Comparison of ENCODE assay signal across 8 mouse cellular contexts in the genomic region with DNA sequence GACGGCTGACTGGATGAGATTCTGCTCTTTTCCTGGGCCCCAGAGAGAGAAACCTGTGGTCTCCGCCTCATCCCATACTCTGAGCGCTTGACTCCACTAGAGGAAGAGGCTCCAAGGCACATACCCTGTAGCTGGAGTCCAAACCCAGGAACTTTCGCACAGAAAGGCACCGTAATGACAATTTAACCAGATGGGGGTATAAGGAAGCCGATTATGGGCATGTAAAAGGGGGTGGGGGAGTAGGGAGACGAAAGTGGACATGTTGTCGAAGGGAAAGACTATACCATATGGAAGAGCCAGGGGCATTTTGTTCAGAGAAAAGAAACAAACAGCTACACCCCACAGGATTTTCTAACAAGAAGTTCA. TPM values are rescaled to one million over a fixed set of nuclear protein-coding genes. Genes with fewer than 3 reads are reported as not detected.
A peak's percentile ranks its signal among the peaks of the same experiment; 100 is the strongest.
DNase-seq lines count a peak whose midpoint lies in the region; ATAC-seq lines count a peak whose summit lies in the region.

No protein-coding gene starts in this region.

- ATAC-seq in cerebellum, adult (ENCODE audit: insufficient number of reproducible peaks, low FRiP score, low TSS enrichment), result peak; percentile 21; the same call in 1 of the 2 replicates
- no peak for ATAC-seq in neural tube, embryonic 11.5 days (ENCODE audit: insufficient read depth, low FRiP score, low TSS enrichment)
- ATAC-seq in limb, embryonic 12.5 days (ENCODE audit: insufficient number of reproducible peaks, insufficient read depth, low FRiP score, low TSS enrichment, low read depth), result no peak
- no peak for ATAC-seq in stomach, embryonic 14.5 days (ENCODE audit: insufficient number of reproducible peaks, insufficient read depth, low FRiP score, low read depth)

- peak overlapping the region; percentile 71 for H3K9ac ChIP-seq in neural tube, embryonic 11.5 days (ENCODE audit: low read length)
- peak overlapping the region; percentile 83 for H3K9ac ChIP-seq in limb, embryonic 12.5 days (replicated peaks)
- peak overlapping the region; percentile 65 for H3K9ac ChIP-seq in stomach, embryonic 14.5 days (replicated peaks; ENCODE audit: low read depth, low read length)

- H3K4me1 ChIP-seq in neural tube, embryonic 11.5 days (ENCODE audit: control insufficient read depth, insufficient read depth, low read length), result no peaks in the 10 kb centered on the region
- peaks cover 10% of the 10 kb centered on the region for H3K4me1 ChIP-seq in limb, embryonic 12.5 days (replicated peaks)
- H3K4me1 ChIP-seq in stomach, embryonic 14.5 days (ENCODE audit: control insufficient read depth, insufficient read depth, low read length), result 0 out of 2 replicates have a peak, but pooled peaks cover 6% of the 10 kb centered on the region

- H3K36me3 ChIP-seq in neural tube, embryonic 11.5 days (ENCODE audit: control insufficient read depth, insufficient read depth, low read length), result no peaks in the 10 kb centered on the region
- H3K36me3 ChIP-seq in limb, embryonic 12.5 days, result no peaks in the 10 kb centered on the region
- H3K36me3 ChIP-seq in stomach, embryonic 14.5 days (ENCODE audit: control insufficient read depth, insufficient read depth, low read length), result no peaks in the 10 kb centered on the region

- peak overlapping the region; percentile 76 for H3K4me3 ChIP-seq in neural tube, embryonic 11.5 days (ENCODE audit: low read depth, low read length)
- H3K4me3 ChIP-seq in limb, embryonic 12.5 days (replicated peaks), result peak overlapping the region; percentile 80
- H3K4me3 ChIP-seq in stomach, embryonic 14.5 days (ENCODE audit: low read depth, low read length), result peak overlapping the region; percentile 67

- WGBS in neural tube, embryonic 11.5 days, result 9% methylated on average over 8 of the region's 8 CpGs
- WGBS in limb, embryonic 12.5 days, result 6% methylated on average over 8 of the region's 8 CpGs
- WGBS in stomach, embryonic 14.5 days, result 12% methylated on average over 8 of the region's 8 CpGs

- no peak overlapping the region for H3K27ac ChIP-seq in neural tube, embryonic 11.5 days (ENCODE audit: low read depth, low read length)
- peak overlapping the region; percentile 80; the same call in 1 of the 2 replicates for H3K27ac ChIP-seq in limb, embryonic 12.5 days
- H3K27ac ChIP-seq in stomach, embryonic 14.5 days (ENCODE audit: low read length), result peak overlapping the region; percentile 15; the same call in 1 of the 2 replicates

- no peak for DNase-seq in cerebellum, postnatal 36 days
- no peak for DNase-seq in neural tube, embryonic 11.5 days (ENCODE audit: low spot score)
- DNase-seq in neural tube, embryonic 10.5 days (ENCODE audit: extremely low spot score, low spot score), result no peak
- DNase-seq in right cerebral cortex, postnatal 14 days, result no peak
- DNase-seq in layer of hippocampus, postnatal 36 days, result no peak

- no peaks in the 10 kb centered on the region for H3K9me3 ChIP-seq in neural tube, embryonic 11.5 days (ENCODE audit: control insufficient read depth, low read length)
- H3K9me3 ChIP-seq in limb, embryonic 12.5 days, result no peaks in the 10 kb centered on the region
- H3K9me3 ChIP-seq in stomach, embryonic 14.5 days (ENCODE audit: control insufficient read depth, low read depth, low read length), result no peaks in the 10 kb centered on the region

- H3K27me3 ChIP-seq in neural tube, embryonic 11.5 days (ENCODE audit: control insufficient read depth, insufficient read depth, low read length), result 0 out of 2 replicates have a peak, but pooled peaks cover 3% of the 10 kb centered on the region
- peaks cover 10% of the 10 kb centered on the region for H3K27me3 ChIP-seq in limb, embryonic 12.5 days
- H3K27me3 ChIP-seq in stomach, embryonic 14.5 days (ENCODE audit: control insufficient read depth, insufficient read depth, low read length), result no peaks in the 10 kb centered on the region

- H3K4me2 ChIP-seq in neural tube, embryonic 11.5 days (ENCODE audit: low read depth), result peak overlapping the region; percentile 78
- peak overlapping the region; percentile 72 for H3K4me2 ChIP-seq in limb, embryonic 12.5 days
- H3K4me2 ChIP-seq in stomach, embryonic 14.5 days (replicated peaks; ENCODE audit: low read depth, low read length), result peak overlapping the region; percentile 62

RNA-seq across cellular contexts. Expression of gene Ell2, which starts 2.1 kb away (rescaled TPM):
- 5.3 and 5.9 TPM in 2 replicates for polyA plus RNA-seq in neural tube, embryonic 11.5 days (2014; fragmentation: Nextera tagmentation; extraction: Ambion mirVana)
- polyA plus RNA-seq in limb, embryonic 12.5 days (2016; fragmentation: Nextera tagmentation; extraction: Ambion mirVana), result 7.4 and 9.6 TPM in 2 replicates
- polyA plus RNA-seq in stomach, embryonic 14.5 days (2014; fragmentation: Nextera tagmentation; extraction: Ambion mirVana), result 11.2 and 11.3 TPM in 2 replicates
- total RNA-seq in layer of hippocampus, postnatal 36 days (2021), result 10 to 100 TPM; 32.9 to 34.6 TPM
